12 mouse cellular contexts compared by ENCODE assay signal in the genomic region with DNA sequence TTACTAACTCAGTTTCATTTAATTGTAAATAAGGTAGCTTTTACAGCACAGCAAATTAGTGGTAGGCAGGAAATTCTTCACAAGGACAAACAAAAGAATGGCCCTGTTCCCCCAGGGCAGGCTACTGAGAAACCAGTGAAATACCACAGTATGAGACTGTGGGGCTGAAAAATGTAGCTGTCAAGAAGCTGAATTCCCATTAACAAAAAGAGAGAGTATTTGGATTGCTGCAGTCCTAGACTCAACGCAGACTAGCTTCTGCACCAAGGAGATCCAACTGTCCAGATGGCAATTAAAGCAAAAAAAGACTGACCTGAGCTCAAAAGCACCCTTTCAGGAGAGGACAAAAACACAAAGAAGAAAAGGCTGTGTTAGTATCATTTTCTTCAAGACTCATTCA.
A peak's percentile ranks its signal among the peaks of the same experiment; 100 is the strongest.
DNase-seq lines count a peak whose midpoint lies in the region; ATAC-seq and TF ChIP-seq lines count a peak whose summit lies in the region.
"Had no signal": no experiment of that assay in that cellular context is flagged by ENCODE, and none has a peak within 500 bp of the region (broad histone marks: within the 10 kb centered on the region; RNA-seq: fewer than 3 reads in every experiment).

No protein-coding gene starts in this region.

- no peaks in the 10 kb centered on the region for H3K27me3 ChIP-seq in ES-Bruce4 (ENCODE audit: control insufficient read depth, insufficient read depth, low read length, poor library complexity, severe bottlenecking)
- H3K27me3 ChIP-seq in forebrain, embryonic 10.5 days (ENCODE audit: poor library complexity, severe bottlenecking): peaks cover 5% of the 10 kb centered on the region
- no peaks in the 10 kb centered on the region for H3K27me3 ChIP-seq in hindbrain, embryonic 15.5 days
- H3K27me3 ChIP-seq: lung, embryonic 15.5 days had no signal

- peak; percentile 79 for ATAC-seq in hindbrain, embryonic 15.5 days (ENCODE audit: low FRiP score, low read depth)
- ATAC-seq in activated CD4-positive, CD25-positive, alpha-beta regulatory T cell, adult 4 months: no peak

- TF ChIP-seq CTCF in ES-Bruce4 (IDR thresholded peaks at IDR 0.05; ENCODE audit: low read depth, low read length): no peak

- WGBS in forebrain, embryonic 10.5 days: 11% methylated on average over 1 of the region's 1 CpGs
- WGBS in hindbrain, embryonic 15.5 days: 9% methylated on average over 1 of the region's 1 CpGs

- no peak for TF ChIP-seq EP300 in ES-Bruce4 (IDR thresholded peaks at IDR 0.05; ENCODE audit: insufficient read depth, low read depth, low read length)

- no peak overlapping the region for H3K4me3 ChIP-seq in ES-Bruce4 (ENCODE audit: low read depth, low read length)
- H3K4me3 ChIP-seq in forebrain, embryonic 10.5 days: no peak overlapping the region
- no peak overlapping the region for H3K4me3 ChIP-seq in hindbrain, embryonic 15.5 days
- H3K4me3 ChIP-seq: heart, adult 2 months; lung, embryonic 15.5 days had no signal

- DNase-seq in R1 (ENCODE audit: low read depth, low spot score): peak; percentile 67
- DNase-seq in forebrain, embryonic 10.5 days (ENCODE audit: extremely low spot score, low spot score): peak; percentile 18
- no peak for DNase-seq in spleen, postnatal 10 days (ENCODE audit: low spot score in 2 of 2)
- DNase-seq in ovary, adult 18-20 months (ENCODE audit: low spot score): no peak
- no peak for DNase-seq in lung, postnatal 25 days (ENCODE audit: low spot score)
- DNase-seq: adrenal gland, adult 2 months; heart, adult 2 months; right cerebral cortex, postnatal 14 days had no signal

- no peak overlapping the region for H3K9ac ChIP-seq in ES-Bruce4 (ENCODE audit: low read depth, poor library complexity, severe bottlenecking)
- H3K9ac ChIP-seq in hindbrain, embryonic 15.5 days: no peak overlapping the region
- H3K9ac ChIP-seq: lung, embryonic 15.5 days had no signal

- no peak overlapping the region for H3K4me2 ChIP-seq in hindbrain, embryonic 15.5 days
- H3K4me2 ChIP-seq: lung, embryonic 15.5 days had no signal

- H3K9me3 ChIP-seq in ES-Bruce4 (replicated peaks; ENCODE audit: control insufficient read depth, insufficient read depth, low read length, poor library complexity, severe bottlenecking): peaks cover 12% of the 10 kb centered on the region
- H3K9me3 ChIP-seq in forebrain, embryonic 10.5 days: peaks cover 8% of the 10 kb centered on the region; the same call in 1 of the 2 replicates
- H3K9me3 ChIP-seq in hindbrain, embryonic 15.5 days: no peaks in the 10 kb centered on the region
- H3K9me3 ChIP-seq: lung, embryonic 15.5 days had no signal

- TF ChIP-seq POLR2A in ES-Bruce4 (IDR thresholded peaks at IDR 0.05; ENCODE audit: insufficient read depth, low read length): no peak

- H3K36me3 ChIP-seq in ES-Bruce4 (ENCODE audit: control insufficient read depth, insufficient read depth, low read length, poor library complexity, severe bottlenecking): no peaks in the 10 kb centered on the region
- no peaks in the 10 kb centered on the region for H3K36me3 ChIP-seq in forebrain, embryonic 10.5 days (replicated peaks)
- H3K36me3 ChIP-seq in hindbrain, embryonic 15.5 days: no peaks in the 10 kb centered on the region
- H3K36me3 ChIP-seq: lung, embryonic 15.5 days had no signal

- H3K4me1 ChIP-seq in ES-Bruce4 (ENCODE audit: control insufficient read depth, insufficient read depth, low read length): no peaks in the 10 kb centered on the region
- peaks cover 17% of the 10 kb centered on the region for H3K4me1 ChIP-seq in forebrain, embryonic 10.5 days
- peaks cover 12% of the 10 kb centered on the region; the same call in 1 of the 2 replicates for H3K4me1 ChIP-seq in hindbrain, embryonic 15.5 days (replicated peaks)
- H3K4me1 ChIP-seq: lung, embryonic 15.5 days had no signal

- H3K27ac ChIP-seq in ES-Bruce4 (ENCODE audit: insufficient read depth, low read length): peak overlapping the region; percentile 69; the same call in 1 of the 2 replicates
- H3K27ac ChIP-seq in forebrain, embryonic 10.5 days: no peak overlapping the region
- H3K27ac ChIP-seq in hindbrain, embryonic 15.5 days (replicated peaks): peak overlapping the region; percentile 59; the same call in 1 of the 2 replicates
- H3K27ac ChIP-seq: heart, adult 2 months; lung, embryonic 15.5 days had no signal

Comparison
In these comparisons a context has a peak if more than half of its experiments do, and no peak if none do; other contexts are left out.
1. DNase-seq: peak in R1 (single experiment) and forebrain, embryonic 10.5 days (single experiment); none in spleen, postnatal 10 days (0 of 2), ovary, adult 18-20 months (single experiment) and lung, postnatal 25 days (single experiment).